8 mouse cellular contexts compared by ENCODE assay signal in the genomic region with DNA sequence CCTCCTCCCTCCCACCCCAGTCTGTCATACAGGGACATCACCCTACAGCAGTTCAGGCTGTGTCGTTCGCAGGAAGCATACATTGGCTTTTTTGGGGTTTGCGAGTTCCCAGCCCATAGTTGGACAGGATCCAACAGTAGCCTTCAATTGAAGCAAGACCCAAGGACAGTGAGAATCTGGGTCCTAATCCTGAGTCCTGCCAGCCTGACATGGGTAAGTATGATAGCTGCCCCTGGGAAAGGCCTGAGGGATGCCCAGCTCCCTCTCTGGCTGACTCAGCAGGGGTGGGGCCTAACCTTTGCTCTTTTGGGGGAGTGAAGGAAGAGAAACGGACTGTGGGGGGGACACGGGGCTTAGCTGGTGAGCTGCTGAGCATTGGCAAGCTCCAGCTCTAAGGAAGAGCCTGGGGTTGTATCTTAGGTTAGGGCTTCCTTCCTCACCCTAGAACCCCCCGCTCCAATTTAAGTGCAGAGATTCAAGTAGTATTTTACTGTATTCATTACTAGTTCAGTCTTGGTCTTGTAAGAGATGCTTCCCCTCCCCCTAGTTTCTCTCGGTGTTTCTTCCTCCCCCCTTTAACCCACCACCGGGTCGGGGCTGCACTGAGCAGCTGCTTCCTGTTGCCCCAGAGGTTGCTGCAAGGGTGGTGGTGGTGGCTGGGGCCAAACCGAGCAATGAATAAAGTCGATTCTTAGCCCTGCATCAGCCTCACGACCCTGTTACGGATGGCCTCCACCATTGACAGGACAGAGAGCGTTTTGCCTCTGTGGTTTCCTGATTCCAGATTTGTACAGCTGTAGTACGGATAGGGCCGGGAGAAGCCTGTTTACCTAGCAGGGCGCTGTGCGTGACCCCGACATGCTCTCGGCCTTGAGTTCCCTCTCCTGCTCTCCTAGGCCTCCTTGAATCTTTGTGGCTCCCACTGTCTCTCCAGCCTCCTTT. TPM values are rescaled to one million over a fixed set of nuclear protein-coding genes. Genes with fewer than 3 reads are reported as not detected.
DNase-seq lines count a peak whose midpoint lies in the region; ATAC-seq lines count a peak whose summit lies in the region.

Gene Baz2a, plus strand, starts transcription at position 14 of the 942 bp plus-strand sequence.

- peaks cover 33% of the 10 kb centered on the region for H3K4me1 ChIP-seq in intestine, embryonic 16.5 days (ENCODE audit: control insufficient read depth, insufficient read depth, low read length)
- peaks cover 42% of the 10 kb centered on the region for H3K4me1 ChIP-seq in limb, embryonic 12.5 days (replicated peaks)
- peaks cover 45% of the 10 kb centered on the region for H3K4me1 ChIP-seq in midbrain, embryonic 13.5 days (replicated peaks)
- peaks cover 44% of the 10 kb centered on the region for H3K4me1 ChIP-seq in stomach, embryonic 15.5 days

- no peaks in the 10 kb centered on the region for H3K9me3 ChIP-seq in intestine, embryonic 16.5 days (ENCODE audit: control insufficient read depth, low read length)
- no peaks in the 10 kb centered on the region for H3K9me3 ChIP-seq in limb, embryonic 12.5 days
- H3K9me3 ChIP-seq in midbrain, embryonic 13.5 days: no peaks in the 10 kb centered on the region
- no peaks in the 10 kb centered on the region for H3K9me3 ChIP-seq in stomach, embryonic 15.5 days

- peak within 1 kb of the TSS; percentile 88 for H3K9ac ChIP-seq in intestine, embryonic 16.5 days (ENCODE audit: low read depth, low read length)
- H3K9ac ChIP-seq in limb, embryonic 12.5 days (replicated peaks): peak within 1 kb of the TSS; percentile 82
- H3K9ac ChIP-seq in midbrain, embryonic 13.5 days (replicated peaks): peak within 1 kb of the TSS; percentile 74
- H3K9ac ChIP-seq in stomach, embryonic 15.5 days: peak within 1 kb of the TSS; percentile 65

- peak within 1 kb of the TSS; percentile 97 for H3K27ac ChIP-seq in intestine, embryonic 16.5 days (ENCODE audit: low read length)
- peak within 1 kb of the TSS; percentile 92 for H3K27ac ChIP-seq in limb, embryonic 12.5 days
- H3K27ac ChIP-seq in midbrain, embryonic 13.5 days: peak within 1 kb of the TSS; percentile 84
- H3K27ac ChIP-seq in stomach, embryonic 15.5 days: peak within 1 kb of the TSS; percentile 95

- DNase-seq in right cerebral cortex, adult 2 months (ENCODE audit: low spot score in 2 of 2): peak; percentile 33 to 37
- no peak for DNase-seq in right cerebral cortex, postnatal 36 days (ENCODE audit: low spot score in 2 of 2)
- DNase-seq in cerebellum, postnatal 25 days: peak; percentile 68 to 77
- DNase-seq in gonadal fat pad, adult 2 months (ENCODE audit: low read depth): no peak

- H3K36me3 ChIP-seq in intestine, embryonic 16.5 days (ENCODE audit: control insufficient read depth, insufficient read depth, low read length): peaks cover 19% of the 10 kb centered on the region
- H3K36me3 ChIP-seq in limb, embryonic 12.5 days: peaks cover 37% of the 10 kb centered on the region
- H3K36me3 ChIP-seq in midbrain, embryonic 13.5 days: peaks cover 39% of the 10 kb centered on the region
- H3K36me3 ChIP-seq in stomach, embryonic 15.5 days: peaks cover 26% of the 10 kb centered on the region

- peak; percentile 38 for ATAC-seq in intestine, embryonic 16.5 days
- no peak; the same call in 1 of the 2 replicates for ATAC-seq in limb, embryonic 12.5 days (ENCODE audit: insufficient number of reproducible peaks, insufficient read depth, low FRiP score, low TSS enrichment, low read depth)
- ATAC-seq in midbrain, embryonic 13.5 days: peak; percentile 11; the same call in 1 of the 2 replicates
- peak; percentile 37 for ATAC-seq in stomach, embryonic 15.5 days (ENCODE audit: insufficient read depth, low FRiP score, low read depth)

- H3K27me3 ChIP-seq in intestine, embryonic 16.5 days (replicated peaks; ENCODE audit: control insufficient read depth, insufficient read depth, low read length): no peaks in the 10 kb centered on the region
- H3K27me3 ChIP-seq in limb, embryonic 12.5 days: no peaks in the 10 kb centered on the region
- no peaks in the 10 kb centered on the region for H3K27me3 ChIP-seq in midbrain, embryonic 13.5 days
- H3K27me3 ChIP-seq in stomach, embryonic 15.5 days (replicated peaks): no peaks in the 10 kb centered on the region

- peak within 1 kb of the TSS; percentile 84 for H3K4me3 ChIP-seq in intestine, embryonic 16.5 days (ENCODE audit: low read length)
- peak within 1 kb of the TSS; percentile 85 for H3K4me3 ChIP-seq in limb, embryonic 12.5 days (replicated peaks)
- peak within 1 kb of the TSS; percentile 71 for H3K4me3 ChIP-seq in midbrain, embryonic 13.5 days (replicated peaks)
- peak within 1 kb of the TSS; percentile 79 for H3K4me3 ChIP-seq in stomach, embryonic 15.5 days (replicated peaks)

- H3K4me2 ChIP-seq in intestine, embryonic 16.5 days (ENCODE audit: low read depth, low read length): peak within 1 kb of the TSS; percentile 62
- H3K4me2 ChIP-seq in limb, embryonic 12.5 days: peak within 1 kb of the TSS; percentile 85
- H3K4me2 ChIP-seq in midbrain, embryonic 13.5 days (replicated peaks): peak within 1 kb of the TSS; percentile 92
- H3K4me2 ChIP-seq in stomach, embryonic 15.5 days: peak within 1 kb of the TSS; percentile 86

- 2% methylated on average over 20 of the region's 20 CpGs for WGBS in intestine, embryonic 16.5 days
- 1% methylated on average over 20 of the region's 20 CpGs for WGBS in limb, embryonic 12.5 days
- WGBS in midbrain, embryonic 13.5 days: 1% methylated on average over 20 of the region's 20 CpGs
- 1% methylated on average over 20 of the region's 20 CpGs for WGBS in stomach, embryonic 15.5 days

RNA-seq across cellular contexts. Expression of gene Baz2a, which starts in this region (rescaled TPM):
- polyA plus RNA-seq in gonadal fat pad, adult 2 months (2012; rRNA removed): 32.2 and 38.6 TPM in 2 replicates
- polyA plus RNA-seq in intestine, embryonic 16.5 days (2015; fragmentation: Nextera tagmentation; extraction: Ambion mirVana): 9.6 and 10.1 TPM in 2 replicates
- 8.6 and 9.5 TPM in 2 replicates for polyA plus RNA-seq in limb, embryonic 12.5 days (2016; fragmentation: Nextera tagmentation; extraction: Ambion mirVana)
- polyA plus RNA-seq in midbrain, embryonic 13.5 days (2015; fragmentation: Nextera tagmentation; extraction: Ambion mirVana): 13.8 and 13.9 TPM in 2 replicates
- polyA plus RNA-seq in stomach, embryonic 15.5 days (2015; fragmentation: Nextera tagmentation; extraction: Ambion mirVana): 10.1 and 11.7 TPM in 2 replicates

Comparison
In these comparisons a context has a peak if more than half of its experiments do, and no peak if none do; other contexts are left out.
1. DNase-seq: peak in right cerebral cortex, adult 2 months (2 of 2) and cerebellum, postnatal 25 days (2 of 2); none in right cerebral cortex, postnatal 36 days (0 of 2) and gonadal fat pad, adult 2 months (single experiment).
2. Peak in every context shown above with its lines, with median percentiles within 50 percentile points of each other: H3K27ac ChIP-seq, H3K4me2 ChIP-seq, H3K4me3 ChIP-seq and H3K9ac ChIP-seq.